In genomic region chr14:77716981-77717380, GRCm38 (mm10) we compare ENCODE assay signal across 19 mouse cellular contexts.
"Had no signal": no experiment of that assay in that cellular context is flagged by ENCODE, and none has a peak within 500 bp of the region (broad histone marks: within the 10 kb centered on the region; RNA-seq: fewer than 3 reads in every experiment).

No protein-coding gene starts in this region.

- DNase-seq: lung, adult 18-20 months; lung, embryonic 14.5 days; lung, postnatal 10 days; lung, postnatal 4 days; midbrain, embryonic 14.5 days; retina, postnatal 1 day; right cerebral cortex, adult 18-20 months; right cerebral cortex, postnatal 14 days; thymus, adult 2 months; thymus, postnatal 25 days; thymus, postnatal 4 days had no signal

- H3K4me3 ChIP-seq: midbrain, embryonic 10.5 days; midbrain, embryonic 12.5 days; myocyte; neural tube, embryonic 13.5 days; neural tube, embryonic 15.5 days; stomach, embryonic 15.5 days had no signal

- H3K36me3 ChIP-seq: midbrain, embryonic 10.5 days; neural tube, embryonic 15.5 days; stomach, embryonic 15.5 days had no signal

- H3K9ac ChIP-seq: lung, embryonic 14.5 days; midbrain, embryonic 12.5 days; neural tube, embryonic 13.5 days; neural tube, embryonic 15.5 days; stomach, embryonic 15.5 days had no signal

- H3K4me1 ChIP-seq: midbrain, embryonic 10.5 days; stomach, embryonic 15.5 days had no signal

- H3K27ac ChIP-seq: midbrain, embryonic 10.5 days; midbrain, embryonic 12.5 days; neural tube, embryonic 13.5 days; neural tube, embryonic 15.5 days; stomach, embryonic 15.5 days; stomach, postnatal 0 days had no signal

- H3K9me3 ChIP-seq: midbrain, embryonic 10.5 days; midbrain, embryonic 12.5 days; neural tube, embryonic 13.5 days; neural tube, embryonic 15.5 days; stomach, embryonic 15.5 days had no signal

- ATAC-seq: midbrain, embryonic 16.5 days had no signal

- H3K27me3 ChIP-seq: midbrain, embryonic 12.5 days; neural tube, embryonic 13.5 days; neural tube, embryonic 15.5 days; stomach, embryonic 15.5 days had no signal

- H3K4me2 ChIP-seq: lung, embryonic 14.5 days; midbrain, embryonic 12.5 days; neural tube, embryonic 13.5 days; neural tube, embryonic 15.5 days; stomach, embryonic 15.5 days had no signal
